Mouse (Mus musculus): ENCODE results near the gene Hapln1. TPM values are rescaled to one million over a fixed set of nuclear protein-coding genes. Genes with fewer than 3 reads are reported as not detected.

Gene Hapln1
- polyA plus RNA-seq, 2 experiments = 0.28 to 0.42 TPM

- H3K27me3 ChIP-seq (ENCODE audit: control insufficient read depth, insufficient read depth, low read length) = no peaks in the 10 kb centered on the region
- no peak for ATAC-seq (ENCODE audit: insufficient read depth)
- no peak overlapping the region for H3K27ac ChIP-seq
- H3K9ac ChIP-seq (replicated peaks) = no peak overlapping the region
- H3K4me1 ChIP-seq (replicated peaks; ENCODE audit: control insufficient read depth in 2 of 2, insufficient read depth in 2 of 2, low read length in 1 of 2) = no peaks in the 10 kb centered on the region; a peak in 1 of 4 replicates
- no peaks in the 10 kb centered on the region for H3K9me3 ChIP-seq (ENCODE audit: control insufficient read depth, low read length)
- WGBS (ENCODE audit: insufficient replicate concordance) = 52% methylated on average over 4 of the region's 4 CpGs
- TF ChIP-seq CTCF (IDR thresholded peaks at IDR 0.05; ENCODE audit: low read depth) (no peak), EP300 (IDR thresholded peaks at IDR 0.05; ENCODE audit: low read depth) (no peak)
- H3K4me2 ChIP-seq (ENCODE audit: low read depth) = no peak overlapping the region
- H3K4me3 ChIP-seq (ENCODE audit: insufficient read depth in 1 of 2, low read depth in 2 of 2, low read length in 2 of 2) = no peak overlapping the region
- no peak for DNase-seq (ENCODE audit: low read depth in 3 of 3, low spot score in 3 of 3)
- no peaks in the 10 kb centered on the region for H3K36me3 ChIP-seq (replicated peaks; ENCODE audit: control insufficient read depth, insufficient read depth, low read depth)
Measured at GRCm38 (mm10) chr13:89566300-89566699, 26.7 kb downstream of the Hapln1 start.

- no peaks in the 10 kb centered on the region for H3K9me3 ChIP-seq (ENCODE audit: control insufficient read depth, low read length)
- H3K27ac ChIP-seq = no peak overlapping the region
- no peaks in the 10 kb centered on the region for H3K36me3 ChIP-seq (replicated peaks; ENCODE audit: control insufficient read depth, insufficient read depth, low read depth)
- TF ChIP-seq CTCF (IDR thresholded peaks at IDR 0.05; ENCODE audit: low read depth) = no peak
- TF ChIP-seq EP300 (IDR thresholded peaks at IDR 0.05; ENCODE audit: low read depth) = no peak
- peaks cover 0 to 2% of the 10 kb centered on the region in 2 experiments; a peak in 1 of 4 replicates for H3K4me1 ChIP-seq (replicated peaks; ENCODE audit: control insufficient read depth in 2 of 2, insufficient read depth in 2 of 2, low read length in 1 of 2)
- no peak overlapping the region for H3K9ac ChIP-seq (replicated peaks)
- H3K4me3 ChIP-seq (ENCODE audit: insufficient read depth in 1 of 2, low read depth in 2 of 2, low read length in 2 of 2) = no peak overlapping the region
- ATAC-seq (ENCODE audit: insufficient read depth) (no peak), DNase-seq (ENCODE audit: low read depth in 3 of 3, low spot score in 3 of 3) (no peak)
- 79% methylated on average over 2 of the region's 2 CpGs for WGBS (ENCODE audit: insufficient replicate concordance)
- H3K27me3 ChIP-seq (ENCODE audit: control insufficient read depth, insufficient read depth, low read length) = no peaks in the 10 kb centered on the region
- H3K4me2 ChIP-seq (ENCODE audit: low read depth) = no peak overlapping the region
Measured at GRCm38 (mm10) chr13:89579115-89579514, 39.5 kb downstream of the Hapln1 start.

GRCm38 (mm10) chr13:89583138-89583746 lies 43.6 kb downstream of the Hapln1 start:
- DNase-seq (ENCODE audit: low read depth in 3 of 3, low spot score in 3 of 3) = no peak
- no peaks in the 10 kb centered on the region for H3K27me3 ChIP-seq (ENCODE audit: control insufficient read depth, insufficient read depth, low read length)
- no peak overlapping the region for H3K4me2 ChIP-seq (ENCODE audit: low read depth)
- H3K4me3 ChIP-seq (ENCODE audit: insufficient read depth in 1 of 2, low read depth in 2 of 2, low read length in 2 of 2) = no peak overlapping the region
- peaks cover 0 to 2% of the 10 kb centered on the region in 2 experiments; a peak in 1 of 4 replicates for H3K4me1 ChIP-seq (replicated peaks; ENCODE audit: control insufficient read depth in 2 of 2, insufficient read depth in 2 of 2, low read length in 1 of 2)
- TF ChIP-seq EP300 (IDR thresholded peaks at IDR 0.05; ENCODE audit: low read depth) = no peak
- TF ChIP-seq CTCF (IDR thresholded peaks at IDR 0.05; ENCODE audit: low read depth) = no peak
- no peaks in the 10 kb centered on the region for H3K36me3 ChIP-seq (replicated peaks; ENCODE audit: control insufficient read depth, insufficient read depth, low read depth)
- no peak overlapping the region for H3K27ac ChIP-seq
- no peak overlapping the region for H3K9ac ChIP-seq (replicated peaks)
- ATAC-seq (ENCODE audit: insufficient read depth) = no peak
- no peaks in the 10 kb centered on the region for H3K9me3 ChIP-seq (ENCODE audit: control insufficient read depth, low read length)
- 54% methylated on average over 4 of the region's 4 CpGs for WGBS (ENCODE audit: insufficient replicate concordance)

GRCm38 (mm10) chr13:89583747-89584738 lies 44.4 kb downstream of the Hapln1 start:
- Histone ChIP-seq H3K4me1 (replicated peaks; ENCODE audit: control insufficient read depth in 2 of 2, insufficient read depth in 2 of 2, low read length in 1 of 2) (peaks cover 0 to 2% of the 10 kb centered on the region in 2 experiments; a peak in 1 of 4 replicates), H3K36me3 (replicated peaks; ENCODE audit: control insufficient read depth, insufficient read depth, low read depth) (no peaks in the 10 kb centered on the region), H3K27me3 (ENCODE audit: control insufficient read depth, insufficient read depth, low read length) (no peaks in the 10 kb centered on the region), H3K4me3 (ENCODE audit: insufficient read depth in 1 of 2, low read depth in 2 of 2, low read length in 2 of 2) (no peak overlapping the region), H3K9ac (replicated peaks) (no peak overlapping the region), H3K4me2 (ENCODE audit: low read depth) (no peak overlapping the region), H3K9me3 (ENCODE audit: control insufficient read depth, low read length) (no peaks in the 10 kb centered on the region), H3K27ac (no peak overlapping the region)
- TF ChIP-seq EP300 (IDR thresholded peaks at IDR 0.05; ENCODE audit: low read depth) (no peak), CTCF (IDR thresholded peaks at IDR 0.05; ENCODE audit: low read depth) (no peak)
- ATAC-seq (ENCODE audit: insufficient read depth) (no peak), DNase-seq (ENCODE audit: low read depth in 3 of 3, low spot score in 3 of 3) (no peak)
- 46% methylated on average over 10 of the region's 10 CpGs for WGBS (ENCODE audit: insufficient replicate concordance)

- Histone ChIP-seq H3K27ac (no peak overlapping the region), H3K9me3 (ENCODE audit: control insufficient read depth, low read length) (no peaks in the 10 kb centered on the region), H3K4me2 (ENCODE audit: low read depth) (no peak overlapping the region), H3K9ac (replicated peaks) (no peak overlapping the region), H3K4me1 (replicated peaks; ENCODE audit: control insufficient read depth in 2 of 2, insufficient read depth in 2 of 2, low read length in 1 of 2) (peaks cover 0 to 2% of the 10 kb centered on the region in 2 experiments; a peak in 1 of 4 replicates), H3K4me3 (ENCODE audit: insufficient read depth in 1 of 2, low read depth in 2 of 2, low read length in 2 of 2) (no peak overlapping the region), H3K27me3 (ENCODE audit: control insufficient read depth, insufficient read depth, low read length) (no peaks in the 10 kb centered on the region), H3K36me3 (replicated peaks; ENCODE audit: control insufficient read depth, insufficient read depth, low read depth) (no peaks in the 10 kb centered on the region)
- DNase-seq (ENCODE audit: low read depth in 3 of 3, low spot score in 3 of 3) = no peak
- no peak for ATAC-seq (ENCODE audit: insufficient read depth)
- TF ChIP-seq EP300 (IDR thresholded peaks at IDR 0.05; ENCODE audit: low read depth) (no peak), CTCF (IDR thresholded peaks at IDR 0.05; ENCODE audit: low read depth) (no peak)
- 53% methylated on average over 1 of the region's 1 CpGs for WGBS (ENCODE audit: insufficient replicate concordance)
Measured at GRCm38 (mm10) chr13:89585144-89585543, 45.5 kb downstream of the Hapln1 start.

Data from liver, embryonic 14.5 days (tissue).